Mouse (Mus musculus) adipose tissue, adult 10 weeks (tissue): Measurements from ENCODE around the gene Hspa4. TPM values are rescaled to one million over a fixed set of nuclear protein-coding genes. Genes with fewer than 3 reads are reported as not detected.

Experiments
- polyA plus RNA-seq: library from polyadenylated mRNA; stranded (reverse); fragments of 350-450 nt; fragmentation: Illumina TruSeq; extraction: RNeasy Lipid Tissue Mini Kit (QIAGEN cat#74804); gene quantifications from one replicate; pipeline ENCODE4 v1.2.3, GENCODE M21; 2014; ENCODE audit warnings: low read depth, low replicate concordance

Gene Hspa4
- 106 TPM for polyA plus RNA-seq

DNA sequence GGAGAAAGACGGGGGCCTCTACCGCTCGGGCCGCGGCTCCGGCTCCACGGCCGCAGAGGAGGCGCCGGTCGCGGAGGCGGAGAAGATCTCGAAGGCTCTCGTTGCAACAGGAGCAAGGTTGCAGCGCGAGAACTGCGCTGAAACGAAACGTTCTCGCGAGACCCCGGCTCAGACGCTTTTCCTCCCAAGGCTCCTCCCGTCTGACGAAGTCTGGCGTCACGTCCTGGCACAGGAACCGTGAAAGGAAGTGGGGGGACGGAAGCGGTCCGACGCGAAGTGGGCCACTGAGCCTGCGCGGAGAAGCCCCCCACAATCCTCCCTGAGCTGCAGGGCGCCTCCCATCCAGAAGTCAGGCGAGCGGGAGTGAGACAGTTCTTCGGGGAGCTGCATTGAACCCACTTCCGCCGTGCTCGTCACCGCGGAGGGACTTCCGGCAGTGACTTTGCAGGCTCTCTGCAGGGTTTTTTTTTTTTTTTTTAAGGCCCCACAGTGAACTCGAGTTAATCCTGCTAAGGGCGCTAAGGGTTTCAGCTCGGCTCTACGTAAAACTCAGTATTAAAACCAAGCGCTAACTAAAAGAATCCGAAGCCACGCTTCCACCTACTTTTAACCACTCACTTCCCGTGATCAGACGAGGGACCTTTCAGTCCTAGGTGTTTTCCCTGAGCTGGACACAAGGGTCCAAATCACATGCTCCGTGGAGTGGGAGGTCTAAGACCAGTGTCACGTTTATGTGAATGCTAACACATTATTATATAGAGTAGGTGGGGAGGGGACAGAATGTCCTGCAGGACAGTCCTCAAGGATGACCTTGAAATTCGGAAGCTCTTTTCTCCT lies at the start of gene Hspa4:
Hspa4 (minus strand) TSS at position 128 of the 837 bp plus-strand sequence.

DNA sequence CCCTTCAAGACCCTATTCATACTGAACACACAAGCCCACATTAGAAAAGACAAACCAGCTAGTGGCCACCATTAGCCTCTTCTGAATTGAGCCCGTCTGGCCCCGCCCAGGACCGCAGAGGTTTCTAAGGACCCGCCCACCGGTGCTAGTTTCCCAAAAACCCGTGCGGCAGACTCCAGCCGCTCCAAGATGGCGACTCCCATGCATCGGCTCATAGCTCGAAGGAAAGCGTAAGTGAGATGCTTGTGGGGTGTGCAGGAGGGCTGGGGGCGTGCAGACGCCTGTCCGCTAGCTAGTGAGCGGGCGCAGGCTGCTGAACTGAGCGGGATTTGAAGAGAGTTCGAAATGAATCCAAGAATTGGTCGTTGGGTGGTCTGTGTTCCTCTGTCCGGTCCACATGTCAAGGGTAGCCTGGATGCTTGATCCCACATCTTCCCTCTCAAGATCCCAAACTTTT lies 24.3 kb upstream of the Hspa4 start, which contains the start of gene Zcchc10:
Zcchc10 (plus strand) TSS at position 168 of the 457 bp plus-strand sequence.

Other genes with a start within 250 kb of the Hspa4 start
- gene Zcchc10, start 24.2 kb upstream of the Hspa4 start, polyA plus RNA-seq: 8.2 TPM
- gene Aff4, start 50.4 kb upstream of the Hspa4 start, polyA plus RNA-seq: 36.5 TPM
- not detected for gene Leap2, start 122.7 kb upstream of the Hspa4 start, polyA plus RNA-seq
- gene Uqcrq, start 130.4 kb upstream of the Hspa4 start, polyA plus RNA-seq: 298 TPM
- gene Gdf9, start 130.6 kb upstream of the Hspa4 start, polyA plus RNA-seq: 1.1 TPM
- gene Gm10447, start 156.7 kb upstream of the Hspa4 start, polyA plus RNA-seq: 1.2 TPM
- gene Shroom1, start 156.7 kb upstream of the Hspa4 start, polyA plus RNA-seq: 7.7 TPM
- gene Gm9837, start 170.0 kb upstream of the Hspa4 start, polyA plus RNA-seq: not detected
- gene Gm9945, start 179.7 kb upstream of the Hspa4 start, polyA plus RNA-seq: not detected
- 0.25 TPM for gene Sowaha, start 179.8 kb upstream of the Hspa4 start, polyA plus RNA-seq
- 31.8 TPM for gene Sept8, start 218.8 kb upstream of the Hspa4 start, polyA plus RNA-seq